Mouse (Mus musculus) hindlimb bud, embryonic 11.5 days (tissue): Measurements from ENCODE around the gene Trnt1.
A peak's percentile ranks its signal among the peaks of the same experiment; 100 is the strongest.

ENCODE experiments used
- DNase-seq: peaks from one replicate; pipeline ENCODE4 v3.0.0-alpha.2; 2012; ENCODE audit warnings: low read depth, low spot score; ENCODE audit errors: extremely low spot score

Trnt1 gene

GRCm38 (mm10) chr6:106770046-106770445 lies 1.1 kb downstream of the Trnt1 start:
- no peak for DNase-seq

GRCm38 (mm10) chr6:106787138-106787537 lies 18.2 kb downstream of the Trnt1 start:
- no peak for DNase-seq

GRCm38 (mm10) chr6:106791429-106791828 lies 22.5 kb downstream of the Trnt1 start:
- no peak for DNase-seq

- no peak for DNase-seq
Measured at GRCm38 (mm10) chr6:106792486-106792885, 23.6 kb downstream of the Trnt1 start.

GRCm38 (mm10) chr6:106793088-106793487 lies 24.2 kb downstream of the Trnt1 start:
- no peak for DNase-seq

GRCm38 (mm10) chr6:106793621-106794020 lies 24.7 kb downstream of the Trnt1 start:
- DNase-seq, result no peak

GRCm38 (mm10) chr6:106794094-106794814 lies 25.3 kb downstream of the Trnt1 start:
- no peak for DNase-seq

GRCm38 (mm10) chr6:106799333-106800226 lies 30.7 kb downstream of the Trnt1 start, which contains the start of gene Crbn:
Gene Crbn, minus strand, starts transcription at chr6:106800077.
- DNase-seq, result peak; percentile 46

GRCm38 (mm10) chr6:106800227-106800557 lies 31.3 kb downstream of the Trnt1 start:
- DNase-seq, result no peak

- peak; percentile 14 for DNase-seq
Measured at GRCm38 (mm10) chr6:106804904-106805303, 36.0 kb downstream of the Trnt1 start.

- DNase-seq, result no peak
Measured at GRCm38 (mm10) chr6:106809161-106809560, 40.2 kb downstream of the Trnt1 start.

GRCm38 (mm10) chr6:106810686-106811085 lies 41.8 kb downstream of the Trnt1 start:
- no peak for DNase-seq

- DNase-seq, result no peak
Measured at GRCm38 (mm10) chr6:106819246-106819645, 50.3 kb downstream of the Trnt1 start.

- DNase-seq, result no peak
Measured at GRCm38 (mm10) chr6:106819906-106820305, 51.0 kb downstream of the Trnt1 start.

- no peak for DNase-seq
Measured at GRCm38 (mm10) chr6:106820566-106820965, 51.6 kb downstream of the Trnt1 start.

- no peak for DNase-seq
Measured at GRCm38 (mm10) chr6:106822329-106822728, 53.4 kb downstream of the Trnt1 start.
